Mouse (Mus musculus) testis, adult 2 months (tissue): ENCODE results near the gene Dscam. TPM values are rescaled to one million over a fixed set of nuclear protein-coding genes. Genes with fewer than 3 reads are reported as not detected.
A peak's percentile ranks its signal among the peaks of the same experiment; 100 is the strongest.

ENCODE experiments used
- H3K27ac ChIP-seq: fragments of 200-500 bp; 2 replicates; pipeline ENCODE4 v1.5.1; 2012; ENCODE audit warnings: low read depth, low read length; ENCODE audit not compliant: control insufficient read depth, insufficient read depth
- H3K27me3 ChIP-seq: fragments of 200-500 bp; 2 replicates; pipeline ENCODE4 v1.6.1; 2012; ENCODE audit warnings: mild to moderate bottlenecking, low read length, moderate library complexity; ENCODE audit not compliant: control insufficient read depth, insufficient read depth
- H3K36me3 ChIP-seq: fragments of 200-500 bp; 2 replicates; pipeline ENCODE4 v1.6.1; 2012; ENCODE audit warnings: mild to moderate bottlenecking, low read length; ENCODE audit not compliant: control insufficient read depth, insufficient read depth
- H3K4me1 ChIP-seq: fragments of 200-500 bp; 2 replicates; pipeline ENCODE4 v1.6.1; 2012; ENCODE audit warnings: low read length; ENCODE audit not compliant: control insufficient read depth, insufficient read depth
- H3K4me3 ChIP-seq: fragments of 200-500 bp; 2 replicates; pipeline ENCODE4 v1.5.1; 2012; ENCODE audit warnings: low read depth, mild to moderate bottlenecking, low read length, moderate library complexity, mixed read lengths; ENCODE audit not compliant: control insufficient read depth
- CTCF ChIP-seq: fragments of 200-500 bp; IDR thresholded peaks from 2 replicates; pipeline ENCODE4 v1.5.1; 2012; ENCODE audit warnings: low read depth, mild to moderate bottlenecking, inconsistent platforms, low read length, moderate library complexity; ENCODE audit not compliant: control insufficient read depth, insufficient read depth, insufficient replicate concordance
- POLR2A ChIP-seq: fragments of 200-500 bp; IDR thresholded peaks from 2 replicates; pipeline ENCODE4 v1.6.1; 2012; ENCODE audit warnings: low read depth, mild to moderate bottlenecking, inconsistent platforms, low read length, moderate library complexity; ENCODE audit not compliant: control insufficient read depth
- polyA plus RNA-seq: library from polyadenylated mRNA; depleted of rRNA; stranded (reverse); fragments of >200 nt; gene quantifications from 2 replicates; pipeline ENCODE4 v1.2.3, GENCODE M21; 2012

The Dscam gene
- polyA plus RNA-seq, 1 experiment = 0.94 TPM

DNA sequence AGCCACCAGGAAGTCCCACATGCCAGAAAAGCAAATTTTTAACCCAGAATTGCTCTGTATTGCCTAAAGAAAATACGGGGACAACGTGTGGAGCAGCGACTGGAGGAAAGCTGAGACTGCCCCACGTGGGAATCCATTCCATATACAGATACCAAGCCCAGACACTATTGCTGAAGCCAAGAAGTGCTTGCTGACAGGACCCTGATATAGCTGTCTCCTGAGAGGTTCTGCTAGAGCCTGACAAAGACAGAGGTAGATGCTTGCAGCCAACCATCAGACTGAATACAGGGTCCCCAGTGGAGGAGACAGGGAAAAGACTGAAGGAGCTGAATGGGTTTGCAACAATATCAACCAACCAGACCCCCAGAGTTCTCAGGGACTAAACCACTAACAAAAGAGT is 293.3 kb downstream of the Dscam start:
- Histone ChIP-seq H3K27ac (no peak overlapping the region), H3K4me1 (no peaks in the 10 kb centered on the region), H3K36me3 (no peaks in the 10 kb centered on the region), H3K4me3 (no peak overlapping the region), H3K27me3 (no peaks in the 10 kb centered on the region)
- no peak for TF ChIP-seq POLR2A
- no peak for TF ChIP-seq CTCF

DNA sequence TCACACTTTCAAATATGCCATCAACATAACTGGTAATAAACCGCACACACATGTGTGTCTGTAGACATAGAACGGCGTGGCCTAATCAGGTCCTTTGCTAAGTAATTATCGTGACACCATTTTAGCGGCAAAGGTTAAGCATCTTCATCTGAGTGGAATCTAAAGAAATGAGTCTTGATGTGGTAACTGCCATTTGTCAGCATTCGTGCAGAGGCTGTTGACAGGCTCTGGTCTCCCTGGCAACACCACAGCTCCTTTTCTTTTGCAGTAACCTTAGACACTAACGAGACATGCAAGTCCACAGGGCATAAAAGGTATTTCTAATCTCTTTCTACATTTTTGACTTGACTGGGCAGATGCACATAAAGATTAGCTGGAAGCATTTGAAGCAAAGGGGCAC is 297.8 kb downstream of the Dscam start:
- TF ChIP-seq POLR2A (no peak), CTCF (no peak)
- H3K27me3 ChIP-seq = no peaks in the 10 kb centered on the region
- no peaks in the 10 kb centered on the region for H3K36me3 ChIP-seq
- H3K4me1 ChIP-seq = no peaks in the 10 kb centered on the region
- H3K4me3 ChIP-seq = no peak overlapping the region
- H3K27ac ChIP-seq = no peak overlapping the region

GRCm38 (mm10) chr16:96857571-96857970 is 313.0 kb downstream of the Dscam start:
- H3K36me3 ChIP-seq = no peaks in the 10 kb centered on the region
- H3K4me3 ChIP-seq = no peak overlapping the region
- H3K27ac ChIP-seq = no peak overlapping the region
- TF ChIP-seq POLR2A = no peak
- TF ChIP-seq CTCF = no peak
- no peaks in the 10 kb centered on the region for H3K4me1 ChIP-seq
- no peaks in the 10 kb centered on the region for H3K27me3 ChIP-seq

DNA sequence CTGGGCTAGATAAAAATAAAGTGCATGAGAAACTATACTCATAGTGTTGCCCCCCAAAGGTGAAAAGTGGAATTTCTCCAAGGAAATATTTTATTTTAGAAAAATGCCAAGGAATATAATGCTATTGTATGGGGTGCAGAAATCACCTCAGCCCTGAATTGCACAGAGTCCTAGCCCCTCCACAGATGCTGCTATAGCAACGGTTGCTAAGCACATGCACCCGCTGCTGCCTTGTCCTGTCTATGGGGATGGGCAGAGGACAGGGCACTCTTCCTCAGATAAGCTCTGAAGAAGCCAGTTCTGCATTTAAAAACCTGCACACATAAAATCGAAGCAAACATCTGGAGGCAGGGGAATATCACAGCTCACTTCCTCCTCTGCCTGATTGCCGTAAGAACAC is 315.5 kb downstream of the Dscam start:
- no peaks in the 10 kb centered on the region for H3K27me3 ChIP-seq
- no peaks in the 10 kb centered on the region for H3K36me3 ChIP-seq
- no peak for TF ChIP-seq CTCF
- no peak for TF ChIP-seq POLR2A
- H3K27ac ChIP-seq = no peak overlapping the region
- H3K4me1 ChIP-seq = no peaks in the 10 kb centered on the region
- H3K4me3 ChIP-seq = no peak overlapping the region

GRCm38 (mm10) chr16:96852383-96852782 is 318.2 kb downstream of the Dscam start:
- Histone ChIP-seq H3K4me1 (no peaks in the 10 kb centered on the region), H3K27me3 (no peaks in the 10 kb centered on the region), H3K27ac (no peak overlapping the region), H3K4me3 (no peak overlapping the region), H3K36me3 (no peaks in the 10 kb centered on the region)
- TF ChIP-seq POLR2A (no peak), CTCF (peak; percentile 58; the same call in 1 of the 2 replicates)

DNA sequence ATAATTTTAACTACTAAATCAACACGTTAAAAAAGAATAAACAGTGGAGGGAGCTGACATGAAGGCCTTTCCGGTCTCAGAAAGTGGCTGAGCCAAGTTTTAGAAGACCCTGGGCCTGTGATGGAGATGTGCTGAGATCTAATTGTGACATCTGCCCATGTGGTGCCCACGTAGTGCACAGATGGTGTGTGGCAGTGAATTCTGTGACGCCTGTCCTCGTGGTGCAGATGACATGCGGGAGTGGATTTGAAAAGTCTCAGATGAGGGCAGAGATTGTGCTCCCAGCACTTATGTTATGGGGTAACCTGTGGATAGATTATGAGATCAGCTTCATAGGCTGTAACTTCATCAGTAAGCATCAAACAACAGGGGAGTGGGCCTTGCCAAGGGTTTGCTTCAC is 321.6 kb downstream of the Dscam start:
- Histone ChIP-seq H3K4me1 (no peaks in the 10 kb centered on the region), H3K27ac (no peak overlapping the region), H3K36me3 (no peaks in the 10 kb centered on the region), H3K4me3 (no peak overlapping the region), H3K27me3 (no peaks in the 10 kb centered on the region)
- TF ChIP-seq CTCF (no peak), POLR2A (no peak)

- Histone ChIP-seq H3K27me3 (no peaks in the 10 kb centered on the region), H3K36me3 (no peaks in the 10 kb centered on the region), H3K4me1 (no peaks in the 10 kb centered on the region), H3K4me3 (no peak overlapping the region), H3K27ac (no peak overlapping the region)
- TF ChIP-seq POLR2A (no peak), CTCF (no peak)
Measured at GRCm38 (mm10) chr16:96846585-96846984, 324.0 kb downstream of the Dscam start.

DNA sequence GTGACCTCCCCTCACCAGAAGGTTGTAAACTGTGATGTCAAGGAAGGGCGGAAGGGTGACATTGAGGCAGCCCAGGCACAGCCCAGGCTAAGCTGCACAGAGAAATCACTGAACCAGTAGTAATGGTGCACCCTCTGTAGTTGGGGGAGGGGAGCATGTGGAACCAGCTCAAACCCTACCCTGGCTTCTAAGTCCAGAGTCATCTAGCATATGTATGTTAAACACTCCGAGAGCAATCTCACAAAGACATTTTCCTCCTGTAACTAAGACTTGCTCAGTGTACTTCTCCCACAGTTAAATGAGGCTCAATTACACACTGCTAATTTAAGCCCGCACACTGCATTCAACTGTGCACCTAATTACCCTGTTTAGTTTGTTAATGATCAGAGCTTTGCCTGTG is 324.4 kb downstream of the Dscam start:
- Histone ChIP-seq H3K27ac (no peak overlapping the region), H3K27me3 (no peaks in the 10 kb centered on the region), H3K36me3 (no peaks in the 10 kb centered on the region), H3K4me3 (no peak overlapping the region), H3K4me1 (no peaks in the 10 kb centered on the region)
- TF ChIP-seq POLR2A = no peak
- TF ChIP-seq CTCF = no peak
